Mouse (Mus musculus) 3134 (cell line): Measurements from ENCODE around the gene Grwd1.
"Not testable (repeated sequence)": the region's sequence is repeated elsewhere in the genome, so short reads cannot be mapped to it uniquely, and the experiment has no call there.

Experiments
- DNase-seq: peaks from one replicate; pipeline ENCODE4 v3.0.0-alpha.2; 2011; ENCODE audit warnings: low spot score; ENCODE audit not compliant: insufficient read length; ENCODE audit errors: extremely low read depth

Gene Grwd1

GRCm38 (mm10) chr7:45830427-45831127 is at the start of gene Grwd1:
Grwd1 (minus strand) TSS chr7:45830944.
- DNase-seq, result peak; percentile 81

- no peak for DNase-seq
Observed at GRCm38 (mm10) chr7:45880531-45880930, 49.8 kb upstream of the Grwd1 start.

GRCm38 (mm10) chr7:45878278-45878677 is 47.5 kb upstream of the Grwd1 start, which contains the start of gene Grin2d:
Grin2d (minus strand) TSS chr7:45878378.
- not testable (repeated sequence) for DNase-seq

- no peak for DNase-seq
Observed at GRCm38 (mm10) chr7:45876895-45877294, 46.2 kb upstream of the Grwd1 start.

GRCm38 (mm10) chr7:45873061-45873947 is 42.6 kb upstream of the Grwd1 start:
- peak; percentile 75 for DNase-seq

- DNase-seq, result peak; percentile 81
Observed at GRCm38 (mm10) chr7:45872624-45873023, 41.9 kb upstream of the Grwd1 start, which contains the start of gene Kdelr1. Kdelr1 (plus strand) TSS chr7:45872772.

- DNase-seq, result no peak
Observed at GRCm38 (mm10) chr7:45870282-45871058, 39.7 kb upstream of the Grwd1 start.

- DNase-seq, result no peak
Observed at GRCm38 (mm10) chr7:45869787-45870186, 39.0 kb upstream of the Grwd1 start.

GRCm38 (mm10) chr7:45869107-45869670 is 38.4 kb upstream of the Grwd1 start:
- no peak for DNase-seq

- DNase-seq, result no peak
Observed at GRCm38 (mm10) chr7:45867871-45868270, 37.1 kb upstream of the Grwd1 start.

- DNase-seq, result peak; percentile 94
Observed at GRCm38 (mm10) chr7:45865925-45866910, 35.5 kb upstream of the Grwd1 start.

- DNase-seq, result no peak
Observed at GRCm38 (mm10) chr7:45864435-45864834, 33.7 kb upstream of the Grwd1 start.

GRCm38 (mm10) chr7:45862804-45863203 is 32.1 kb upstream of the Grwd1 start:
- no peak for DNase-seq

- no peak for DNase-seq
Observed at GRCm38 (mm10) chr7:45859008-45859407, 28.3 kb upstream of the Grwd1 start.

GRCm38 (mm10) chr7:45856950-45857901 is 26.5 kb upstream of the Grwd1 start:
- DNase-seq, result no peak

GRCm38 (mm10) chr7:45853089-45853488 is 22.3 kb upstream of the Grwd1 start:
- no peak for DNase-seq

- DNase-seq, result no peak
Observed at GRCm38 (mm10) chr7:45850661-45851060, 19.9 kb upstream of the Grwd1 start.

GRCm38 (mm10) chr7:45848447-45849027 is 17.8 kb upstream of the Grwd1 start:
- no peak for DNase-seq
